Mouse (Mus musculus) right cerebral cortex, postnatal 14 days (tissue): ENCODE measurements at regions not wholly inside any gene's neighbourhood (a gene's known extent, or its start where the extent isn't known, plus 50 kb on each side); places are given as distances from the start of the nearest gene placed in this dataset.

Source experiments
- DNase-seq: peaks from one replicate; pipeline ENCODE4 v3.0.0; 2022

DNA sequence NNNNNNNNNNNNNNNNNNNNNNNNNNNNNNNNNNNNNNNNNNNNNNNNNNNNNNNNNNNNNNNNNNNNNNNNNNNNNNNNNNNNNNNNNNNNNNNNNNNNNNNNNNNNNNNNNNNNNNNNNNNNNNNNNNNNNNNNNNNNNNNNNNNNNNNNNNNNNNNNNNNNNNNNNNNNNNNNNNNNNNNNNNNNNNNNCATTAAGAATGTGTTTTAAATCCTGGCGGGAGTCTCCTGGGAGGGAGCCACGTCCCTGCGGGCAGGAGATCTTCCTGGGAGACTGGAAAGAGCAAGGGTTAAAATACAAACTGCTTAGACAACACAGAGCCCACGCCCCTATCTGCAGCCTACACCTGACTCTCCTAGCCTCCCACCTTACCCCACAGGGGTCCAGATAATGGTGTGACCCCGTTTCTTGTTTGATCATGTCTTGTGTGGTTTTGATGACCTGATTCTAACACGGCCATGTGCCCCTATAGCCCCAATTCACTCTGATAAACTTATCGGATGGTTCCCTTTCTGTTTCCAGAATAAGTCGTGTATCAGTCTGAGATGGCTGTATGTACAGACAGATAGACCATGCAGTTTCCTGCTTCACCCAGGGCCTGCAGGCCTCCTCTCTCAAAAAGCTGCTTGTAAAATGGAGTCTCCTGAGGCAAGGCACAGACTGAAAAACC lies 160.8 kb downstream of the Rpl14 start:
- no peak for DNase-seq

DNA sequence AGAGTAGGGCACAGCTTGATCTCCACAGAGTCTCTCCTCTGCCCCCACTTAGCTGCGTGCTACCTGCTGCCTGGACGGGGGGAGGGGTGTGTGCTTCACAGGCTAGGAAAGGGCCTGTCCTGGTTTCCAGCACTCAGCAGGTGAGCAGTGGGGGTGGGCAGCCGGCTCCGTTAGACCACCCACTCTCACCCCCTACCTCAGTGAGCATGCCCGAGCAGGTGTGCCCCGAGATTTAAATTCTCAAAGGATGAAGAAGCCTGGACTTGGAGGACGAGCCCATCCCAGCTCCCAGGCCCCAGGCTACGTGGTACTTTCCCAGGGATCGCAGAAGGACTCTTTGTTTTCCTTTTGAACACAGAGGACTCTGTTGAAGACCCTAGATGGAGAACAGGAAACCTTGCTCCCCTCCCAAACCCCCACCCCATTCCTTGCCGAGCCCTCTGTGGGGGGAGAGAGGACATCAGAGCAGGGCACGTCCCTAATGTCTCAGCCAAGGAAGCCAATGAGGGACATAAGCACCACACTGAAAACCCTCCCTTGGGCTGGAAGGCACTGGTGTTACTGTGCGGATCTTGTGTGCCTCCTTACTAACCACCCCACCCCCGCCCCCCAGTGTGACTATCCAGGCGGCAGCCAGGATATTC lies 161.5 kb downstream of the Rpl14 start:
- no peak for DNase-seq

DNA sequence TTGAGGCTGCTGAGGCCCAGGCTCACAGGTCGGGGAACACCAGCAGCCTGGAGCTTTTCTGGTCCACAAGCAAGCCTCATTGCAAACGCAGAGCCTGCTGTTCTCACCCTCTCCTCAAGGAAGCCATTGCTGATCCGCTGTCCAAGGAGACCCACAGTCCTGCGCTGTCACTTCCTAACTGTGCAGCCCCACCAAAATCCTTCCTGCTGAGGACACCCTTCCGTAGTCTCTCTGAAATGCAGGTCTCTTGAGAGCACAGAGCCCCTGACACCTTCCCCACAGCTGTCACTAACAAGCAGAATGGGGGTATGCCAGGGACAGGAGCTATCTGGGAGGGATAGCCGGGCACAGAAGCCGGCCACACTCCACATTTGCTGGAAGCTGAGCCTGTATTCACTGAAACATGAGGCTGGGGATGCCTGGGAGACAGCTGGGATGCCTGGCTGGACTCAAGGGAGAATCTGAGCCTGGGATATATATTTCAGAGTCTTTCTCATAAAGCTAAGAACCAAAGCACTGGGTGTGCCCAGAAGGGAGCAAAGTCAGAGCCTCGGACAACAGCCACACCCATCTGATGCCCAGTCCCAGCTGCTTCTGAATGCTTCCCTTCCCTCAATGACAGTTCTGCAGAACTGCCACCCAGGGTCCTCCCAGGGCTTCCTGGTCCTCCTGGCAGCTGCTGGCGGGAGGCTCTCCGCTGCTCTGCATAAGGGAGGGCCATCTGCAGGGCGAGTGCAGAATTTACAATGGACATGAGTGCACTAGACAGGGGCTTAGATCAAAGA lies 162.6 kb downstream of the Rpl14 start:
- no peak for DNase-seq

DNA sequence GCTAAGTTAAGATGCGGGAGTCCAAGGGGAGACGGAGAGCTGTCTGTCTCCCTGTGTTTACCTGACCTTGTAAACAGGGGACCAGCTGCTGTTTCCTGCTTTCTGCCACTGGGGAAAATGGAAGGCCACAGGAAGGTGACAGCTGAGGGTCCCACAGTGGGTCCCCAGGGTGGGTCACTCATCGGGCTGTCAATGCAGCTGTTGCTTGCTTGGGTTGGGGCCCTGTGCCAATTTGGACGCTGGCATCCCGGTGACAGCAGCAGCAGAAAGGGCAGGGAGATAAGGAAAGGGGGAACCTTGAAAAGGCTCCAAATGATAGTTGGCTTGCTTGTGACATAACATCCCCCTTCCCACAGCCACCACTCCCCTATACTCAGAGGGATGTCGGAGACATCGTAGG lies 164.0 kb downstream of the Rpl14 start:
- no peak for DNase-seq

DNA sequence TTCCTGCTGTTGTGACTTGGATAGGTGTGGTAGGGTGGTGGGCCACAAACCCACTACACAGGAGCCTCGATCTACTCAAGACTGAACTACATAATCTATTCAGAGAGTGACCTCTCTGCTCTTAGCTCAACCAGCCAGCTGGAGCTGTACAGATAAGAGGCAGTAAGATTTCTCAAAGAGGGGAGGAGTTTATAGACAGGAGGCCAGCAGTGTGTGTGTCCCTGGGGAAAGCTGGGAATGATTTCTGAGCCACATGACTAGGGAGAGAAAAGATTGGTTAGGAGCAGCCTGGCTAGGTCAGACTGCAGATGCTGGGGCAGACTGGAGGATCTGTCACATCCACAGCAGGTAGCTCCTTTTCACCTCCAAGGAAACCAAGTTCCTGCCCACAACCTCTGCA lies 166.7 kb downstream of the Rpl14 start:
- no peak for DNase-seq

DNA sequence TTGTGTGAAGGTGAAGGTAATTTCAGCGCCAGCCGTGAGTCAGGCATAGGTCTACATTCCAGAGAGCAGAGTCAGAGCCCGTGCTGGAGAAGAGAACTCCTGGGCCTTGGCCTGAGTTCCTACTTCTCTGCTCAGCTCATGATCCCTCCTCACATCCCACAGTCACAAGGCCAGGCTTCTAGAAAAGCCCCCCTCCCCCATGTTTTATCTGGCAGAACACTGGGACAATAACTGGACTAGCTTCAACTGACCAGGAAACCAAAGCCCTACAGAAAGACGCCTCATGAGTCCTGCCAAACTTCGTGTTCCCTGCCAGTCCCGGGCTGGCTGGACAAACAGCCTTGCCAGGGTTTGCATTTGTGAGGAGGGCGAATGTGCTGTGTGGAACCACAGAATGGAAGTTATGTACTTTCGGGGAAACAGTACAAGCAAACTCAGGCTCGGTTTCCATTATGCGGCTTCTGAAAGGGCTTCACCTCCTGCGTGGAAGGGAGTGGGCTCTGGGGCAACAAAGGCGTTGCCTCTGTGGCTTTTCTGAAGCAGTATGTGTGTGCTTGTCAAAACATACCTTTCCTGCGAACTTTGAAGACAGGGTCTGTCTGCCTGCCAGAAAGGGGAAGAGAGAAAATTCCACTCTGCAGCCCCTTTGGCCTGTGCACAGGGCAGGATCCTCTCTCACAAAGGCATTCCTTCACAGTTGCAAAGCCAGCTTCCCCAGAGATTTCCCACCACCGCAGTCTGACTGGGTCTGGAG lies 168.1 kb downstream of the Rpl14 start:
- no peak for DNase-seq

DNA sequence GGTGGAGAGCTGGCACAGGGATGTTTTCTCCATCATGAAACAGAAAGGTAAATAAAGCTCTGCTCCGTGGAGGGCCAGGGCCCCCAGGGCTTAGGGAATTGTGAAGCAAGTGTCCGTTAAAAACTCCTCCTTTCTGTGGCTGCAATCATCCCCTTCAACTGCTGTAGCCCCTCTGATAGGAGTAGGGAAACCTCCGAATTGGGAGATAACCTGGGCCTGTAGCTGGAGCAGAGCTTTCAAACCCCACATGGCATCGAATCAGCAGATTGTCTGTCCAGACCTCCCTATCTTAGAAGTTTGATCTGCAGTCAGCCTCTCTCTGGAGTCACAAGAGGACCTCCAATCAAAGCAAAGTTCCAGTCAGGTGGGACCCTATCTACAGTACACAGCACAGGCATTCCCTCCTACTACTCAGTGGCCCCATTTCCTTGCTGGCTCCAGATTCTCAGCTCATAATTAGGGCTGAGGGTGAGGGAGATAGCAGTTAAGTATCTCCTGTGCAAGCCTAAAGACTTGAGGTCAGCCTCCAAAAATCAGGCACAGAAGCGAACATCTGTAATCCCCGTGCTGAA lies 168.8 kb downstream of the Rpl14 start:
- DNase-seq = no peak

DNA sequence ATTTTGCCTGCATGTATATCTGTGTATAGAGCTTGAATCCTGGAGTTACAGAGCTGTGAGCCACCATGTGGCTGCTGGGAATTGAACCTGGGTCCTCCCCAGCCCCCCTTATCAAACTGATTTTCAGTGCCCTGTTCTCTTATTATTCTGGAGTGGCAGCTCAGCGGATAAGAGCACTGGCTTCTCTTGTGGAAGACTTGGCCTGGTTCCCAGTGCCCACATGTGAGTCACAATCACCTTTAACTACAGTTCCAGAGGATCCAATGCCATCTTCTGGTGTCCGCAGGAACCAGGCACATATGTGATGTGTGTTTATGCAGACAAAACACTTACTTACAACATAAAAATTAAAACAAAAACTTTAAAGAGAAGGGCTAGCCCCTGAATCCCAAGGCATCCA lies 170.3 kb downstream of the Rpl14 start:
- DNase-seq = no peak

DNA sequence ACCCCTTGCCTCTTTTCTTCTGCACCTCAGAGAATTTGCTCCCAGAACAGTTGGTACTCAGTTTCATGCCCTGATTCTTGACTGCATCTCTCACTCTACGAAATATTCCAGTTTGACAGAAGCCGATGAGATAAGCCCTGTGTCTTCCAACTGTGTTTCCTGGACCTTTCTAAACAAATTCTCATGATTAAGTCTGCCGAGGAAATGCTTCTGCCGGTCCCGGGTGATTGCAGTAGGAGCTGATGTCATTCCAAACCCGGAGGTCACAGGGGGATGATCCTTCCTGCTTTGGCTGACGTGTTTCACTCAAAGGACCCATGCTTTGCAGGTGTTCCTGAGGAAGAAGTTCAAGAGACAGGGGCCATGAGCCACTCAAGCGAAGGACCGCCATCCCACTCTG lies 172.2 kb downstream of the Rpl14 start:
- DNase-seq = no peak

DNA sequence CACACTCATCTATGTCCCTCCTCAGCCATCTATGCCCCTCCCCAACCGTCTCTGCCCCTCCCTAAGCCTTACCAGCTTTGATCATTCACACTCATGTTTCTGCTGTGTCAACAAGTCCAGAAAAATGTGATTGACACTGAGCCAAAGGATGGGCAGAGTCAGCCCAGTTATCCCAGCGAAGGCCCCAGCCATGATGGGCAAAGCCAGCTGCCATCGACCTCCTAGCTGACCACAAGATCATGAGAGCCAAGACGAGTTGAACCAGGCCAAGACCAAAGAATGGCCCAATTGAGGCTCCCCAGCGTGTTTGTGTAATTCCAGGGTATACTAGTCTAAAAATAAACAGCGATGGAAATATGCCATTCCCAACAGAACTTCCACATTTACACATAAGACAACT lies 174.4 kb downstream of the Rpl14 start:
- no peak for DNase-seq

DNA sequence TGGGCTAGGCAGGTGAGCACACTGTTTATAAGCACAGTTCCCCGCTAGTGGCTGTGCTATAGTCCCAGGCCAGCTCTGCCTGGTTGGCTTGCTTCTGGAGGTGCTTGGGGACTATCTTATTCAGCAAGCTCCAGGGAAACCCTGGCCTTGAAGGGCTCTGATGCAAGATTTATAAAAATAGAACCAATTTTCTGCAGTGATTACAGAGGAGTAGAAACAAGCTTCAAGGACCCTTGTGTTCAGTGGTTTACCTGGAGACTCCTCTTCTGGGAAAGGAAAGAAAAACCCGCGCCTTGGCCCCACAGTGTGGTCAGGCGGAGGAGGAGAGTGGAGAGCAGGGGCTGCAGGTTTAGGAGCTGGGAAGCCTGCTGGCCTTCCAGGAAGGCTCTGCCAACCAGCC lies 178.2 kb upstream of the Ctnnb1 start:
- no peak for DNase-seq

DNA sequence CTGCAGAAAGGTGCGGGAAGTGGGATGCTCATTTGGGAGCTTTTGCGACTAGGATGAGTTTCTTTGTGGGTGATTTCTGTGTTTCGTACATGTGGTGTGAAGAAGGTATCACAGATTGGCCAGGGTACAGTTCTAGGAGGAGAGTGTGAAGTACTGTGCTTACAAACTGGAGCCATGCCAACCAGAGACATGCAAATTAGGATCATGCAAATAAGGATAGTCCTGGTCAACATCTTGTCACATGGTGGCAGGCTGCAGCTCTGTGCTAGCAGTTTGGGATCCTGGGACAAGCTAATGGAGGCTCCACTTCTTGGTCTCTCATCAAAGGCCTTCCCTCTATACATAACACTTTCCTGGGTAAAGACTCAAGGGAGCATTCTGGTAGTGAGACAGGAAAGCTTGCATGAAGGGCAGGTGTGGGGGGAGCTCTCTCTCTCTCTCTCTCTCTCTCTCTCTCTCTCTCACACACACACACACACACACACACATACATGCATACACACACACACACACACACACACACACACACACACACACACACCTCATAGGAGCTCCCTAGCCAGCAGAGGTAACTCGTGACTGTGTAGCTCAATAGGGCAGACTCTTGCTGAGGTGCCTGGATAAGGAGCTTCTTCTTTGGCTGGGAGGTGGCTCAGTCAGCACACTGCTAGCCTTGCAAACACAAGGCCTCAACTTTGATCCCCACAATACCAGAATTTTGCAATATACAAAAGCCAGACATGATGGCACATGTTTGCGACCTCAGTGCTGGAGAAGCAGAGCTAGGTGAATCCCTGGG lies 177.1 kb upstream of the Ctnnb1 start:
- DNase-seq = no peak

DNA sequence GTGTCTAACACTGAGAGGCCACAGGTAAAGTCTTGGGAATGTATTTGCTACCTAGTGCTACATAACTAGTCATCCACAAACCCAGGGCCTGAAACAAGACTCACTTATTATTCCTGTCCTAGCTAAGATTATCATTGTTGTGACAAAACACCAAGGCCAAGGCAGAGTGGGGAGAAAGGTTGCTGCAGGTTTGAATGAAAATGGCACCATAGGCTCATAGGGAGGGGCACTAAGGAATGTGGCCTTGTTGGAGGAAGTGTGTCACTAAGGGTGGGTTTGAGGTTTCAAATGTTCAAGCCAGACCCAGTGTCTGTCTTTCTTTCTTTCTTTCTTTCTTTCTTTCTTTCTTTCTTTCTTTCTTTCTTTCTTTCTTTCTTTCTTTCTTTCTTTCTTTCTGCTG lies 174.9 kb upstream of the Ctnnb1 start:
- no peak for DNase-seq

DNA sequence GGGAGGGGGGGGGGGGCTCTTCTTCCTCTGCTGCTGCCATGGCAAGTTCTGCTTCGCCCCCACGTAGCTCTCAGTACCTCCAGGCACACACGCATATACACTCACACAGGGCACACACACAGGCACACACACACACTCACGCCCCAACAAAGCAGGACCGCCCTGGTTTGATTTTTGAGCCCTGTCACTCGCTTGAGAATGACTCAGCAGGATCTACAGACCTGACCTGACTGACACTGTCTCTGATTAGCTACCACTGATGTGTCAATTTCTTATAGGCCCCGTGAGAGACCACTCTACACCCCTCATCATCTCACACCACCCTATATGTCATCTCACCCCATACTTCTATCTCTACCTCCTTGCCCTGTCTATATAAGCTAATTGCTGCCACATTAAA lies 173.5 kb upstream of the Ctnnb1 start:
- no peak for DNase-seq

DNA sequence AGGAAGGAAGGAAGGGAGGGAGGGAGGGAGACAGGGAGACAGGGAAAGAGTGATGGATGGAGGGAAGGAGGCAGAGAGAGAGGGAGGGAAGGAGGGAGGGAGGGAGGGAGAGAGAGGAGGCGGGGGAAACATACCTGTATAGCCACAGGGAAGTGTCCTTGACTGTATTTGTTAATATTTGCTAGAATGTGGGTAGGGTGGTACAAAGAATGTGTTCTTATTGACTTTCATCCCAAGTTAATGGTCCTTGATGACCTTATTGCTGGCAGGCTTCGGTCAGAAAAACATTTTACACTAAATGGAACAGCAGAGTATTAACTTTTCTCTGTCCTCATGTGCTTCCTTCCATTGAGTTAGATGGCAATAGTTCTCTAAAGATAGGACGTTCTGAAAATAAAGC lies 171.0 kb upstream of the Ctnnb1 start:
- no peak for DNase-seq

DNA sequence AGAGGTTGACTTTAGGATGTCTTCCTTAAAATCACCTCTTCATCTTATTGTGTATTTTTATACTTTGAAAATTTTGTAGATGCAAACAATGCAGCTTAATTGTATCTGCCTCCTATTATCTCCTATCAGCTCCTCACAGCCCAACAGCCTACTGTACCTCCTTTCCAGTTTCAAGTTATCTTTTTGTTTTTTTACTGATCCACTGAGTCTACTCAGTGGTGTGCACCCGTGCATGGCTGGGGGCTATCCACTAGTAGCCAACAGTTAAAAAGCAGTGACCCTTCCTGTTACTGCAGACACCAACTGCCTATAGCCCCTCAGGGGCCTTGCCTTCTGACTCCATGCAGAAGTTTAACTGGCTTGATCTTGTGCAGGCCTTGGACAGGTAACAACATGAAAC lies 170.4 kb upstream of the Ctnnb1 start:
- DNase-seq = no peak

DNA sequence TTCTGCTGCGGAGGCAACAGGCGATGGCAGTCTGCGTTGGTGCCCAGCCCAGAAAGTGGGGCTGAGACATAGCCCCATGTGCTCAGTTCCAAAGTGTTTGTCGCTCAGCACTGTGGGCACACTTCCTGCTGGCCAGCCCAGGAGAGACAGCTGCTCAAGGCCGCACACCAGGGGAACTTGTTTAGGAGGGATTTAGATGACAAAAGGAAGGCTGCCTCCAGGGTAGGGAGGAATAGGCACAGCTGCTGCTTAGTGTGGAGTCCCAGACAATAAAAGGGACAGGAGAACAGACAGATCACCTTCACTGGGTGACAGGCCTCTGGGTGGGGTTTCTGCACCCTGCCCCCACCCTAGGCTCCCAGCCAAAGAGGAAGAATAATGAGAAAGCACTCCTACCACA lies 169.2 kb upstream of the Ctnnb1 start:
- peak; percentile 48 for DNase-seq

DNA sequence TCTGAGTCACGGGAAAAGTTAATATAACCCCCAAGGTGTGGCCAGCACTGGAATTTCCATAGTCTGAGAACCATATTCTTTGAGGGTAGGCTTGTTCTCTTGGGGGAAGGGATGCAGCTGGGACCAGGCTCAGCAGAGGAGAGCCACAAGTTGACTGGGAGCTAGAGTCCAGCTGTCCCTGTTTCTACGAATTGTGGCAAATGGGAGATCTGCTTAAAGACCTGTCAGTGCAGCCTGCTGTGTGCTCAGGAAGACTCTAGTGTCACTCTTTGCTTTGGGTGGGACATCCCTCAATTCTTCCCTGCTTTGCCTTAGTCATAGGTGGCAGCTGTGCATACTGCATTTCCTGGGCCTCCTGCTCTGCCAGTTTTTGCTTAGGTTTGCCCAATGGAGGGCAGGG lies 165.2 kb upstream of the Ctnnb1 start:
- no peak for DNase-seq

DNA sequence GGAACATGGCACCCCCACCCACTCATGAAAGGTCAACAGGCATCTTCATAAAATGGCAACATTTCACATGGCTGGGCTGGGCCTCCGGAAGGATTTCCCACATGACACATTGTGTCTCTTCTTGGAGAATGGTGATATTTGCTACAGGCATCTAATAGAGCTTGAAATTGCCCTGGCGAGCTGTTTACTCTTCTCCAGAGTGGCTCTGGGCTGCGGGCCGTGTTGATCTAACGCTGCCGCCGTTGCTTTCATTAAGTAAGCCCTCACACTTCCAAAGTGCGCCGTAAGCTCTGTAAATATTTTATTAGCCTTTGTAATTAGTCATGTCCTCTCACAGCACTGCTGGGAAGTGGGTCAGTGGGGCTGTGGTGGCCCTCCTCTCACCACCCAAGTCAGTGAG lies 164.4 kb upstream of the Ctnnb1 start:
- DNase-seq = no peak

DNA sequence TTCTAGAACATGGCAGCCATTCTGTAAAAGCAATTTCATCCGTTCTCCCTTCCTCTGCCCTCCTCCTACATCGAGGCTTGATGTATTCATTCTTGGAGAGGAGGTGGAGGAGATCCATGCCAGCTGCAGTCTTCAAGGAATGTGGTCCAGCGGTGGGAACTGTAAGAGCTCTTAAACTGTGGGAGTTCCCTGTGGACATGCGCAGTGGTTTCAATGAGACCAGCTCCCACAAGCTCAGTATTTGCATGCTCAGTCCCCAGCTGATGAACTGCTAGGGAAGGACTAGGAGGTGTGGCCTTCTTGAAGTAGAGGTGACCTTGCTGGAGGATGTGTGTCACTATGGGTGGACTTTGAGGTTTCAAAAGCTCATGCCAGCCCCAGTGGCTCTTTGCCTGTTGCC lies 163.7 kb upstream of the Ctnnb1 start:
- DNase-seq = no peak

DNA sequence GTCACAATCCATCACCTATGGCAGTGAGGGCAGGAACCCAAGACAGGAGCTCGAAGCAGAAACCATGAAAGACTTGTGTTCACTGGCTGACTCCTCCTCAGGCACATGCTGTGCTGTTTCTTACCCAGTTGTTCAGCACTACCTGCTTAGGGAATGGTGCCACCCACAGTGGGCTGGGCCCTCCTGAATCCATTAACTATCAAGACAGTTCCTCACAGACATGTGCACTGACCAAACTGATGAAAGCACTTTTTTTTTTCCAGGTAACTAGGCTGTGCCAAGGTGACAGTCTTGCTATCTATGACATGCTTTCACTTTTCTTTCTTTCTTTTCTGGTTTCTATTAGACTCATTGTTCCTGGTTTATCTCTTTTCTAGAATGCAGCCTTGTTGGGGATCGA lies 162.1 kb upstream of the Ctnnb1 start:
- no peak for DNase-seq

DNA sequence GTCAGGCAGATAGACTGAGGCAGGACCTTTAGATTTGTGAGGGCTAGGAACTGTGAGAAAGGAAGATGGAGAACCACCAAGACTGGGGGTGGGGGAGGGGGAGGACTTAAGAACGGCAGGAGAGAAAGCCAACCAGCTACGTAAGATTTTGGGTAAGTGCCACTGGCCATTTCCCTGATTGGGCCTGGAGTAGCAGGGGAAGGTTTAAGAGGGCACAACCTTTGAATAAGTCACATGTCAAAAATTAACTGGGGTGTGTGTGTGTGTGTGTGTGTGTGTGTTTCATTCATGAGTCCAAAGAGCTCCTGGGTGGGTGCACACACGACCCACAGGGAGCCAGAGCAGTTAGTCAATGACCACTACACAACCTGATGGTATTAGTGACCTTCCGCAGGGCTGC lies 161.6 kb upstream of the Ctnnb1 start:
- DNase-seq = no peak
